Mouse (Mus musculus) liver, embryonic 11.5 days (tissue): ENCODE measurements around the gene Pacrg. TPM values are rescaled to one million over a fixed set of nuclear protein-coding genes. Genes with fewer than 3 reads are reported as not detected.

Experiments used
- ATAC-seq: fragments of 200-750 bp; cut with Nextera tagmentation; replicated peaks from 2 replicates; pipeline ENCODE4 v1.8.0; 2017; ENCODE audit warnings: moderate number of reproducible peaks, mild to moderate bottlenecking, moderate TSS enrichment, moderate library complexity; ENCODE audit not compliant: low FRiP score
- DNase-seq: peaks from one replicate; pipeline ENCODE4 v3.0.0-alpha.2; 2017; ENCODE audit warnings: low spot score
- H3K27ac ChIP-seq: fragments of 300-500 bp; sonication (generic); 2 replicates; pipeline ENCODE4 v1.5.1; 2014; ENCODE audit warnings: mild to moderate bottlenecking, low read depth, low read length, control low read depth
- H3K27me3 ChIP-seq: fragments of 300-500 bp; sonication (generic); replicated peaks from 2 replicates; pipeline ENCODE4 v1.6.1; 2014; ENCODE audit warnings: low read length, mixed read lengths; ENCODE audit not compliant: control insufficient read depth, insufficient read depth
- H3K36me3 ChIP-seq: fragments of 300-500 bp; sonication (generic); 2 replicates; pipeline ENCODE4 v1.6.1; 2014; ENCODE audit warnings: mild to moderate bottlenecking, low read length, moderate library complexity, mixed read lengths; ENCODE audit not compliant: control insufficient read depth, insufficient read depth
- H3K4me1 ChIP-seq: fragments of 300-500 bp; sonication (generic); replicated peaks from 2 replicates; pipeline ENCODE4 v1.6.1; 2014; ENCODE audit warnings: low read length, mixed read lengths; ENCODE audit not compliant: control insufficient read depth, insufficient read depth
- H3K4me2 ChIP-seq: fragments of 300-500 bp; sonication (generic); 2 replicates; pipeline ENCODE4 v1.6.1; 2014; ENCODE audit warnings: mild to moderate bottlenecking, control low read depth, moderate library complexity
- H3K4me3 ChIP-seq: fragments of 300-500 bp; sonication (generic); 2 replicates; pipeline ENCODE4 v1.5.1; 2014; ENCODE audit warnings: low read depth, low read length, control low read depth
- H3K9ac ChIP-seq: fragments of 300-500 bp; sonication (generic); 2 replicates; pipeline ENCODE4 v1.6.1; 2014; ENCODE audit warnings: low read depth, low read length, control low read depth
- H3K9me3 ChIP-seq: fragments of 300-500 bp; sonication (generic); 2 replicates; pipeline ENCODE4 v1.6.1; 2016; ENCODE audit warnings: low read length, inconsistent platforms, mixed read lengths; ENCODE audit not compliant: control insufficient read depth
- WGBS: fragments of 180-500 bp; shearing (Covaris S2); extraction: QIAGEN DNeasy Blood & Tissue Kit; methylation state at CpG from one replicate; pipeline ENCODE4 v1.1.7; 2014; 5-methylcytosine and 5-hydroxymethylcytosine counted together
- polyA plus RNA-seq: library from polyadenylated mRNA; unstranded; fragments of >200 nt; fragmentation: Nextera tagmentation; extraction: Ambion mirVana; gene quantifications from 2 replicates; pipeline ENCODE4 v1.2.1, GENCODE M21; 2014

Gene Pacrg
- polyA plus RNA-seq, 1 experiment from 2014 or later = 0.41 TPM

GRCm38 (mm10) chr17:10808571-10808970 is 31.5 kb downstream of the Pacrg start:
- Histone ChIP-seq H3K4me2 (no peak overlapping the region), H3K36me3 (no peaks in the 10 kb centered on the region), H3K27me3 (no peaks in the 10 kb centered on the region), H3K9ac (no peak overlapping the region), H3K27ac (no peak overlapping the region), H3K4me1 (no peaks in the 10 kb centered on the region), H3K9me3 (no peaks in the 10 kb centered on the region), H3K4me3 (no peak overlapping the region)
- DNase-seq (no peak), ATAC-seq (no peak)
- 83% methylated on average over 2 of the region's 2 CpGs for WGBS

GRCm38 (mm10) chr17:10807261-10807998 is 32.7 kb downstream of the Pacrg start:
- DNase-seq (no peak), ATAC-seq (no peak)
- Histone ChIP-seq H3K9me3 (no peaks in the 10 kb centered on the region), H3K27me3 (no peaks in the 10 kb centered on the region), H3K4me2 (no peak overlapping the region), H3K36me3 (no peaks in the 10 kb centered on the region), H3K9ac (no peak overlapping the region), H3K4me1 (no peaks in the 10 kb centered on the region), H3K27ac (no peak overlapping the region), H3K4me3 (no peak overlapping the region)
- 84% methylated on average over 13 of the region's 13 CpGs for WGBS

GRCm38 (mm10) chr17:10806692-10807091 is 33.4 kb downstream of the Pacrg start:
- DNase-seq (no peak), ATAC-seq (no peak)
- H3K36me3 ChIP-seq = no peaks in the 10 kb centered on the region
- H3K9me3 ChIP-seq = no peaks in the 10 kb centered on the region
- H3K9ac ChIP-seq = no peak overlapping the region
- H3K27ac ChIP-seq = no peak overlapping the region
- no peaks in the 10 kb centered on the region for H3K27me3 ChIP-seq
- 89% methylated on average over 4 of the region's 4 CpGs for WGBS
- no peak overlapping the region for H3K4me3 ChIP-seq
- H3K4me2 ChIP-seq = no peak overlapping the region
- H3K4me1 ChIP-seq = no peaks in the 10 kb centered on the region

- ATAC-seq (no peak), DNase-seq (no peak)
- Histone ChIP-seq H3K4me2 (no peak overlapping the region), H3K4me3 (no peak overlapping the region), H3K4me1 (no peaks in the 10 kb centered on the region), H3K9me3 (no peaks in the 10 kb centered on the region), H3K36me3 (no peaks in the 10 kb centered on the region), H3K27me3 (no peaks in the 10 kb centered on the region), H3K27ac (no peak overlapping the region), H3K9ac (no peak overlapping the region)
- 57% methylated on average over 3 of the region's 3 CpGs for WGBS
These were observed 48.5 kb downstream of the Pacrg start for GRCm38 (mm10) chr17:10791661-10792060.

GRCm38 (mm10) chr17:10784401-10784920 is 55.6 kb downstream of the Pacrg start:
- Histone ChIP-seq H3K36me3 (no peaks in the 10 kb centered on the region), H3K9me3 (no peaks in the 10 kb centered on the region), H3K27me3 (no peaks in the 10 kb centered on the region), H3K9ac (no peak overlapping the region), H3K4me2 (no peak overlapping the region), H3K27ac (no peak overlapping the region), H3K4me3 (no peak overlapping the region), H3K4me1 (no peaks in the 10 kb centered on the region)
- DNase-seq (no peak), ATAC-seq (no peak)
- 71% methylated on average over 4 of the region's 4 CpGs for WGBS

- 51% methylated on average over 10 of the region's 10 CpGs for WGBS
- no peak for DNase-seq
- Histone ChIP-seq H3K9me3 (no peaks in the 10 kb centered on the region), H3K9ac (no peak overlapping the region), H3K4me2 (no peak overlapping the region), H3K36me3 (no peaks in the 10 kb centered on the region), H3K4me3 (no peak overlapping the region), H3K27me3 (no peaks in the 10 kb centered on the region), H3K27ac (no peak overlapping the region), H3K4me1 (no peaks in the 10 kb centered on the region)
- ATAC-seq = no peak
These were observed 63.6 kb downstream of the Pacrg start for GRCm38 (mm10) chr17:10776503-10776902.

GRCm38 (mm10) chr17:10774468-10774867 is 65.6 kb downstream of the Pacrg start:
- Histone ChIP-seq H3K9me3 (no peaks in the 10 kb centered on the region), H3K4me3 (no peak overlapping the region), H3K4me1 (no peaks in the 10 kb centered on the region), H3K27me3 (no peaks in the 10 kb centered on the region), H3K27ac (no peak overlapping the region), H3K36me3 (no peaks in the 10 kb centered on the region), H3K4me2 (no peak overlapping the region), H3K9ac (no peak overlapping the region)
- WGBS = 52% methylated on average over 1 of the region's 1 CpGs
- DNase-seq = no peak
- ATAC-seq = no peak

- 47% methylated on average over 3 of the region's 3 CpGs for WGBS
- no peak for ATAC-seq
- H3K9ac ChIP-seq = no peak overlapping the region
These were observed 67.9 kb downstream of the Pacrg start for GRCm38 (mm10) chr17:10772207-10772606.

GRCm38 (mm10) chr17:10769873-10770272 is 70.2 kb downstream of the Pacrg start:
- WGBS = 66% methylated on average over 6 of the region's 6 CpGs
- Histone ChIP-seq H3K27ac (no peak overlapping the region), H3K27me3 (no peaks in the 10 kb centered on the region), H3K9ac (no peak overlapping the region), H3K4me2 (no peak overlapping the region), H3K4me1 (no peaks in the 10 kb centered on the region), H3K4me3 (no peak overlapping the region), H3K9me3 (no peaks in the 10 kb centered on the region), H3K36me3 (no peaks in the 10 kb centered on the region)
- no peak for DNase-seq
- ATAC-seq = no peak

More at GRCm38 (mm10) chr17:10772207-10772606, 67.9 kb downstream of the Pacrg start:
- Histone ChIP-seq H3K27ac (no peak overlapping the region), H3K36me3 (no peaks in the 10 kb centered on the region), H3K4me2 (no peak overlapping the region), H3K27me3 (no peaks in the 10 kb centered on the region), H3K4me1 (no peaks in the 10 kb centered on the region), H3K9me3 (no peaks in the 10 kb centered on the region), H3K4me3 (no peak overlapping the region)
- DNase-seq = no peak
